Mouse (Mus musculus): ENCODE results near the gene Hhat. TPM values are rescaled to one million over a fixed set of nuclear protein-coding genes. Genes with fewer than 3 reads are reported as not detected.

The Hhat gene
- polyA plus RNA-seq, 1 experiment from 2014 or later: 10.7 TPM

GRCm38 (mm10) chr1:192613271-192613670, 157.8 kb downstream of the Hhat start:
- Histone ChIP-seq H3K4me3 (no peak overlapping the region), H3K36me3 (no peaks in the 10 kb centered on the region), H3K27me3 (no peaks in the 10 kb centered on the region), H3K4me2 (no peak overlapping the region), H3K9me3 (no peaks in the 10 kb centered on the region), H3K9ac (no peak overlapping the region), H3K27ac (no peak overlapping the region), H3K4me1 (no peaks in the 10 kb centered on the region)
- 46% methylated on average over 6 of the region's 6 CpGs for WGBS
- no peak for ATAC-seq (ENCODE audit: borderline replicate concordance, extremely low read depth, low FRiP score, low TSS enrichment)

GRCm38 (mm10) chr1:192611996-192612739, 158.9 kb downstream of the Hhat start:
- no peaks in the 10 kb centered on the region for H3K4me1 ChIP-seq
- no peaks in the 10 kb centered on the region for H3K36me3 ChIP-seq
- no peaks in the 10 kb centered on the region for H3K9me3 ChIP-seq
- no peak overlapping the region for H3K4me2 ChIP-seq
- no peaks in the 10 kb centered on the region for H3K27me3 ChIP-seq
- H3K27ac ChIP-seq: no peak overlapping the region
- WGBS: 57% methylated on average over 11 of the region's 11 CpGs
- no peak for ATAC-seq (ENCODE audit: borderline replicate concordance, extremely low read depth, low FRiP score, low TSS enrichment)
- H3K9ac ChIP-seq: no peak overlapping the region
- H3K4me3 ChIP-seq: no peak overlapping the region

GRCm38 (mm10) chr1:192606876-192607275, 164.1 kb downstream of the Hhat start:
- H3K9ac ChIP-seq: no peak overlapping the region
- H3K9me3 ChIP-seq: no peaks in the 10 kb centered on the region
- no peak for ATAC-seq (ENCODE audit: borderline replicate concordance, extremely low read depth, low FRiP score, low TSS enrichment)
- no peaks in the 10 kb centered on the region for H3K4me1 ChIP-seq
- no peak overlapping the region for H3K27ac ChIP-seq
- H3K4me2 ChIP-seq: no peak overlapping the region
- no peaks in the 10 kb centered on the region for H3K27me3 ChIP-seq
- H3K4me3 ChIP-seq: no peak overlapping the region
- H3K36me3 ChIP-seq: no peaks in the 10 kb centered on the region
- WGBS: 76% methylated on average over 8 of the region's 8 CpGs

DNA sequence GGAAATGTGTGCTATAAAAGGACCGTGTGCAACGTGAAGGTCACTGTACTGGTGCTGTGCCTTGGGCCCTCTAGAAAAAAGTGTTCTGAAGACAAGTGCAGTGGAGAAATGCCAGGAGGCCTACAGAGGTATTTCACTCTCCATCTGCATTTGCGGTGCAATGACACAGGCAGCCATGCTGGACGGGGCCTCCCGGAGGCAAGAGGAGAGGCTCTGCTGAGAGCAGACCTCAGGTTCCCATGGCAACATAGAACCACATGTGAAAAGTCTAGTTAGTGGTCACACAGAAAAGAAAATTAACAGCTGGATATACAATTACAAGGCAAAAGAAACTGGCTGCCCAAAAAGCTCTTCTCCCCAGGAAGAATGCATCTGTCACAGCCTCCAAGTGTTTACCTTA, 166.6 kb downstream of the Hhat start:
- WGBS: 62% methylated on average over 5 of the region's 5 CpGs
- Histone ChIP-seq H3K9me3 (no peaks in the 10 kb centered on the region), H3K27ac (no peak overlapping the region), H3K36me3 (no peaks in the 10 kb centered on the region), H3K9ac (no peak overlapping the region), H3K4me3 (no peak overlapping the region), H3K4me1 (no peaks in the 10 kb centered on the region), H3K27me3 (no peaks in the 10 kb centered on the region), H3K4me2 (no peak overlapping the region)
- ATAC-seq (ENCODE audit: borderline replicate concordance, extremely low read depth, low FRiP score, low TSS enrichment): no peak

DNA sequence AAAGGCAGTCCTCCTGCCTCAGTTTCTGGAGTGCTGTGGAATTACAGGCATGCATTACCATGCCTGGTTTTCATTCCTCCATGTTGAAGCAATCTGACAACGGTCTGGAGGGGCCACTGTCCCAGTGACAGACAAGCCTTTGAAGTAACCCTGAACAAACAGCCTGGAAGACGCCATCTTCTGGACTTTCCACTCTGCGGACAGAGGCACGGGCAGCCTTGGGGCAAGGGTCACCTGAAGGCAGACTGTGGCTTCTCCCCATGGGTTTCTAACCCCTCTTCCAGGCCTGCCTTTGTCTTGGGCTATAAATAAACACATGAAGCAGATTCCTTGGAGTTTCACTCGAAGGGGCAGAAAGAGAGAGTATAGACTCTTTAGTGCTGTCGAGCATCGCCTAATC, 167.5 kb downstream of the Hhat start:
- no peak overlapping the region for H3K4me3 ChIP-seq
- ATAC-seq (ENCODE audit: borderline replicate concordance, extremely low read depth, low FRiP score, low TSS enrichment): no peak
- 40% methylated on average over 7 of the region's 7 CpGs for WGBS
- no peak overlapping the region for H3K4me2 ChIP-seq
- no peak overlapping the region for H3K27ac ChIP-seq
- no peaks in the 10 kb centered on the region for H3K27me3 ChIP-seq
- no peaks in the 10 kb centered on the region for H3K4me1 ChIP-seq
- no peaks in the 10 kb centered on the region for H3K9me3 ChIP-seq
- H3K36me3 ChIP-seq: no peaks in the 10 kb centered on the region
- no peak overlapping the region for H3K9ac ChIP-seq

DNA sequence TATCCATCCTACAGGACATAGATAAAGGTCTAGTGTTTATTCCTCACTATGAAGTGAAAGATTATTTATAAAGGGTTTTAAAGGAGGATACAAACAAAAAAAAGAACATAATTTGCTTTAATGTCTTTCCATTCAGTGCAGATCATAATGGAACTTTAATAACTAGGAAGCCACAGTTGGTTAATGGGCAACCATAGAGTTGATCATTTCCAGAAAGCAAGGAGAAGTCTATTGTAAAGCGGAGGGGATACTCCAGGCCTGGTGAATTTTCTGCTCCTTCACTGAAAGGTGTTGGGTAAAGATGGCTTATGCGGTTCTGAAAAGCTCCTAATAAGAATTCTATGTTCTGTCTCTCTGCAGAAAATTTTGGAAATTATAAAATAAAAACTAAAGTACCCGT, 169.8 kb downstream of the Hhat start:
- Histone ChIP-seq H3K9me3 (no peaks in the 10 kb centered on the region), H3K4me2 (no peak overlapping the region), H3K9ac (no peak overlapping the region), H3K27ac (no peak overlapping the region), H3K4me1 (no peaks in the 10 kb centered on the region), H3K36me3 (no peaks in the 10 kb centered on the region), H3K4me3 (no peak overlapping the region), H3K27me3 (no peaks in the 10 kb centered on the region)
- 90% methylated on average over 3 of the region's 3 CpGs for WGBS
- ATAC-seq (ENCODE audit: borderline replicate concordance, extremely low read depth, low FRiP score, low TSS enrichment): no peak

GRCm38 (mm10) chr1:192599746-192600145, 171.3 kb downstream of the Hhat start:
- H3K4me3 ChIP-seq: no peak overlapping the region
- H3K36me3 ChIP-seq: no peaks in the 10 kb centered on the region
- no peaks in the 10 kb centered on the region for H3K27me3 ChIP-seq
- no peaks in the 10 kb centered on the region for H3K4me1 ChIP-seq
- H3K27ac ChIP-seq: no peak overlapping the region
- 83% methylated on average over 7 of the region's 7 CpGs for WGBS
- H3K4me2 ChIP-seq: no peak overlapping the region
- no peaks in the 10 kb centered on the region for H3K9me3 ChIP-seq
- no peak for ATAC-seq (ENCODE audit: borderline replicate concordance, extremely low read depth, low FRiP score, low TSS enrichment)
- no peak overlapping the region for H3K9ac ChIP-seq

DNA sequence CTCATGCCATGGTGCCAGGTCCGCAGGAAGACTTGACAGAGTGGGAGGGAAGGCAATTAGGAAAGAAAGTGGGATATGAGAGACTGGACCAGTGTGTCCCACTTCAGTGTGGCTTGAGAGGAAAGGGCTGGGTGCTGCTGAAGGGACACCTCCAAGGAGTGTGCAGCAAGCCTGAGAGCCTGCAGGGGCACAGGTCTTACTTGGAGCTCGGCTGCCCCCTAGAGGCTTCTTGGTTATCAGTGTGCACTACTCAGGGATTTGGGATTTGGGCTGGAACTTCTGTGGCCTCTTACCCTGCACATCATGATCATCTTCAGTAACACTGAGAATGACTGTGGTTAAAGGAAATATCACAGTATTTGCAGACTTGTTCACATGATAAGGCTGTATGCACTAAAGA, 172.6 kb downstream of the Hhat start:
- H3K27me3 ChIP-seq: no peaks in the 10 kb centered on the region
- no peaks in the 10 kb centered on the region for H3K4me1 ChIP-seq
- no peak; the same call in 1 of the 2 replicates for ATAC-seq (ENCODE audit: borderline replicate concordance, extremely low read depth, low FRiP score, low TSS enrichment)
- 38% methylated on average over 2 of the region's 2 CpGs for whole genome bisulfite sequencing
- H3K9me3 ChIP-seq: no peaks in the 10 kb centered on the region
- H3K9ac ChIP-seq: no peak overlapping the region
- no peaks in the 10 kb centered on the region for H3K36me3 ChIP-seq
- no peak overlapping the region for H3K4me3 ChIP-seq
- no peak overlapping the region for H3K27ac ChIP-seq
- H3K4me2 ChIP-seq: no peak overlapping the region

GRCm38 (mm10) chr1:192595426-192595825, 175.6 kb downstream of the Hhat start:
- Histone ChIP-seq H3K27me3 (no peaks in the 10 kb centered on the region), H3K36me3 (no peaks in the 10 kb centered on the region), H3K9ac (no peak overlapping the region), H3K4me3 (no peak overlapping the region), H3K27ac (no peak overlapping the region), H3K4me1 (no peaks in the 10 kb centered on the region), H3K4me2 (no peak overlapping the region), H3K9me3 (no peaks in the 10 kb centered on the region)
- ATAC-seq (ENCODE audit: borderline replicate concordance, extremely low read depth, low FRiP score, low TSS enrichment): no peak
- 62% methylated on average over 4 of the region's 4 CpGs for WGBS

DNA sequence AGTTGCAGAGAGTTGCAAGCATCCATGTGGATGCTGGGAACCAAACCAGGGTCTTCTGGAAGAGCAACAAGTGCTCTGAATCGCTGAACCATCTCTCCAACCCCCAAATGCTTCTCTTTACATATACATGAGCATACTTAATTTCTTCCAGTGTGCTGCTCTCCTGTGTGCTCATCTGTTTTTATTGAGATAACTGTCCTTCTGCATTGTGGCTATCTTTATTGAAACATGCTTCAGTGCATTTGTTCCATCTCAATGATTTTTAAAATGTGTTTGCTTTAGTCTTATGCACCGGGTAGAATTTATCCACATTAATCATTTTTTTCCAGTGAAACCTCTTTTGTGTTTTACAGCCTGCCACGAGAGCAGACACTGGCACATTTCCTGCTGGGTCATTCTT, 177.5 kb downstream of the Hhat start:
- H3K36me3 ChIP-seq: no peaks in the 10 kb centered on the region
- WGBS: 62% methylated on average over 3 of the region's 3 CpGs
- H3K9ac ChIP-seq: no peak overlapping the region
- no peaks in the 10 kb centered on the region for H3K27me3 ChIP-seq
- H3K9me3 ChIP-seq: no peaks in the 10 kb centered on the region
- no peak overlapping the region for H3K4me2 ChIP-seq
- ATAC-seq (ENCODE audit: borderline replicate concordance, extremely low read depth, low FRiP score, low TSS enrichment): no peak
- H3K4me1 ChIP-seq: no peaks in the 10 kb centered on the region
- H3K27ac ChIP-seq: no peak overlapping the region
- H3K4me3 ChIP-seq: no peak overlapping the region

DNA sequence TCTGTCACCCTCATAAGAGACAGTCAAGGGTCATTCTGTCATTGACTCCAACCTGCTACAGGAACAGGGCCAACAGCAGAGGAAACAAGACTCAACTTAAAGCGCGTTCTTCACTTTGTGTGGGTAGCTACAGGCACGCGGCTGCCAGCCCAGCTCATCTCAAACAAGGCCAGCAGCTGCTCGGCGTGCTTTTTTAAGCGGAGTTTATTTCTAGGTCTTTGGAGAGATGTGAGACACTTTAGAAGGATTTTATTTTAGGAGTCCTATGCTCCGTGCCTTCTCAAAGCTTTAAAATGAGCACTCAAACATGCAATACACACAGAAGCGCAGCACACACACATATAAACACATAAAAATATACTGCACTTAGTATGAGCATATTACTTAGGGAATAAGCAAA, 183.6 kb downstream of the Hhat start:
- H3K27me3 ChIP-seq: no peaks in the 10 kb centered on the region
- no peak for ATAC-seq (ENCODE audit: borderline replicate concordance, extremely low read depth, low FRiP score, low TSS enrichment)
- H3K9ac ChIP-seq: no peak overlapping the region
- H3K4me3 ChIP-seq: no peak overlapping the region
- 86% methylated on average over 9 of the region's 9 CpGs for WGBS
- H3K36me3 ChIP-seq: no peaks in the 10 kb centered on the region
- no peak overlapping the region for H3K4me2 ChIP-seq
- no peak overlapping the region for H3K27ac ChIP-seq
- H3K9me3 ChIP-seq: no peaks in the 10 kb centered on the region
- no peaks in the 10 kb centered on the region for H3K4me1 ChIP-seq

DNA sequence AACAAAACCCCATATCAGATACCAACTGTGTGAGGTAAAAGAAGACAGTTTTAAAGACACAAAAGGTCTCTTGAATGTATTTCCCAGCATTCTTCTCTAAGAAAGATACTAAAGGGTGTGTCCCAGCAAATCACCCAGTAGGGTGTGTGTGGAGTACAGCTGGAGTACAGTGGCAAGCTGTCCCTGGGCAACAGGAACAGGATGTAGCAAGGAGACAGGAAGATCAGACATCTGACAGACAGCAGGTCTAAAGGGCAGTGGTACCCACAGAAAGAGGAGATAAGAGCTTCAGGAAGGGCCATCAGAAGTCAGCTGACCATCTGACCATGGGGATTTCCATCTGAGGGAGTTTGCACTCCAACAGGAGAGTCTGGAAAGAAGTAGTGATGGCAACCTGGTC, 185.7 kb downstream of the Hhat start:
- Histone ChIP-seq H3K27me3 (no peaks in the 10 kb centered on the region), H3K27ac (no peak overlapping the region), H3K4me3 (no peak overlapping the region), H3K9me3 (no peaks in the 10 kb centered on the region), H3K4me2 (no peak overlapping the region), H3K4me1 (no peaks in the 10 kb centered on the region), H3K9ac (no peak overlapping the region), H3K36me3 (no peaks in the 10 kb centered on the region)
- ATAC-seq (ENCODE audit: borderline replicate concordance, extremely low read depth, low FRiP score, low TSS enrichment): no peak

GRCm38 (mm10) chr1:192582921-192583320, 188.1 kb downstream of the Hhat start:
- WGBS: 83% methylated on average over 1 of the region's 2 CpGs
- Histone ChIP-seq H3K4me1 (no peaks in the 10 kb centered on the region), H3K27ac (no peak overlapping the region), H3K4me2 (no peak overlapping the region), H3K36me3 (no peaks in the 10 kb centered on the region), H3K9ac (no peak overlapping the region), H3K4me3 (no peak overlapping the region), H3K9me3 (no peaks in the 10 kb centered on the region), H3K27me3 (no peaks in the 10 kb centered on the region)
- no peak for ATAC-seq (ENCODE audit: borderline replicate concordance, extremely low read depth, low FRiP score, low TSS enrichment)
